Mouse (Mus musculus): ENCODE data around the gene Aff4. TPM values are rescaled to one million over a fixed set of nuclear protein-coding genes. Genes with fewer than 3 reads are reported as not detected.

Gene Aff4
- polyA plus RNA-seq, 1 experiment from 2014 or later: 120 TPM

GRCm38 (mm10) chr11:53428716-53429057 is 78.1 kb downstream of the Aff4 start:
- H3K9me3 ChIP-seq (ENCODE audit: control insufficient read depth, low read length): no peaks in the 10 kb centered on the region
- H3K4me1 ChIP-seq (replicated peaks; ENCODE audit: control insufficient read depth, insufficient read depth, low read length): no peaks in the 10 kb centered on the region
- H3K9ac ChIP-seq (ENCODE audit: low read depth, low read length): no peak overlapping the region
- no peak for DNase-seq (ENCODE audit: low spot score)
- no peak for ATAC-seq (ENCODE audit: low FRiP score)
- H3K36me3 ChIP-seq (ENCODE audit: control insufficient read depth, insufficient read depth, low read length): 0 out of 2 replicates have a peak, but pooled peaks cover 4% of the 10 kb centered on the region
- WGBS: 96% methylated on average over 5 of the region's 5 CpGs
- no peaks in the 10 kb centered on the region for H3K27me3 ChIP-seq (ENCODE audit: control insufficient read depth, insufficient read depth, low read length)
- H3K4me3 ChIP-seq (ENCODE audit: low read depth, low read length): no peak overlapping the region
- no peak overlapping the region for H3K4me2 ChIP-seq (replicated peaks; ENCODE audit: low read depth, low read length)
- no peak overlapping the region for H3K27ac ChIP-seq (ENCODE audit: low read depth, low read length)

- Histone ChIP-seq H3K4me2 (replicated peaks; ENCODE audit: low read depth, low read length) (no peak overlapping the region), H3K36me3 (ENCODE audit: control insufficient read depth, insufficient read depth, low read length) (0 out of 2 replicates have a peak, but pooled peaks cover 4% of the 10 kb centered on the region), H3K9me3 (ENCODE audit: control insufficient read depth, low read length) (no peaks in the 10 kb centered on the region), H3K27me3 (ENCODE audit: control insufficient read depth, insufficient read depth, low read length) (no peaks in the 10 kb centered on the region), H3K27ac (ENCODE audit: low read depth, low read length) (no peak overlapping the region), H3K4me1 (replicated peaks; ENCODE audit: control insufficient read depth, insufficient read depth, low read length) (no peaks in the 10 kb centered on the region), H3K9ac (ENCODE audit: low read depth, low read length) (no peak overlapping the region), H3K4me3 (ENCODE audit: low read depth, low read length) (no peak overlapping the region)
- no peak for ATAC-seq (ENCODE audit: low FRiP score)
- DNase-seq (ENCODE audit: low spot score): no peak
These were observed 78.5 kb downstream of the Aff4 start for GRCm38 (mm10) chr11:53429182-53429581.

- no peak overlapping the region for H3K27ac ChIP-seq (ENCODE audit: low read depth, low read length)
- H3K4me2 ChIP-seq (replicated peaks; ENCODE audit: low read depth, low read length): peak overlapping the region; percentile 74
- DNase-seq (ENCODE audit: low spot score) (no peak), ATAC-seq (ENCODE audit: low FRiP score) (no peak)
- no peaks in the 10 kb centered on the region for H3K27me3 ChIP-seq (ENCODE audit: control insufficient read depth, insufficient read depth, low read length)
- H3K4me1 ChIP-seq (replicated peaks; ENCODE audit: control insufficient read depth, insufficient read depth, low read length): no peaks in the 10 kb centered on the region
- H3K9me3 ChIP-seq (ENCODE audit: control insufficient read depth, low read length): no peaks in the 10 kb centered on the region
- peak overlapping the region; percentile 90 for H3K9ac ChIP-seq (ENCODE audit: low read depth, low read length)
- WGBS: under 1% methylated on average over 34 of the region's 34 CpGs
- peak overlapping the region; percentile 96 for H3K4me3 ChIP-seq (ENCODE audit: low read depth, low read length)
- H3K36me3 ChIP-seq (ENCODE audit: control insufficient read depth, insufficient read depth, low read length): 0 out of 2 replicates have a peak, but pooled peaks cover 4% of the 10 kb centered on the region
These were observed 79.7 kb downstream of the Aff4 start for GRCm38 (mm10) chr11:53430300-53430669.

GRCm38 (mm10) chr11:53430670-53431346 is 80.2 kb downstream of the Aff4 start, which contains the start of the genes Uqcrq and Gdf9:
Gene Uqcrq, minus strand, starts transcription at chr11:53430831.
Gene Gdf9, plus strand, starts transcription at chr11:53431023.
- no peaks in the 10 kb centered on the region for H3K9me3 ChIP-seq (ENCODE audit: control insufficient read depth, low read length)
- H3K36me3 ChIP-seq (ENCODE audit: control insufficient read depth, insufficient read depth, low read length): 0 out of 2 replicates have a peak, but pooled peaks cover 4% of the 10 kb centered on the region
- ATAC-seq (ENCODE audit: low FRiP score) (peak; percentile 97), DNase-seq (ENCODE audit: low spot score) (peak; percentile 99)
- peak within 1 kb of the TSS; percentile 74 for H3K4me2 ChIP-seq (replicated peaks; ENCODE audit: low read depth, low read length)
- H3K4me3 ChIP-seq (ENCODE audit: low read depth, low read length): peak within 1 kb of the TSS; percentile 96
- no peaks in the 10 kb centered on the region for H3K27me3 ChIP-seq (ENCODE audit: control insufficient read depth, insufficient read depth, low read length)
- under 1% methylated on average over 44 of the region's 44 CpGs for WGBS
- no peak within 1 kb of the TSS; the same call in 1 of the 2 replicates for H3K27ac ChIP-seq (ENCODE audit: low read depth, low read length)
- H3K4me1 ChIP-seq (replicated peaks; ENCODE audit: control insufficient read depth, insufficient read depth, low read length): no peaks in the 10 kb centered on the region
- H3K9ac ChIP-seq (ENCODE audit: low read depth, low read length): peak within 1 kb of the TSS; percentile 90

GRCm38 (mm10) chr11:53431347-53432056 is 80.9 kb downstream of the Aff4 start:
- H3K9me3 ChIP-seq (ENCODE audit: control insufficient read depth, low read length): no peaks in the 10 kb centered on the region
- no peak overlapping the region; the same call in 1 of the 2 replicates for H3K27ac ChIP-seq (ENCODE audit: low read depth, low read length)
- DNase-seq (ENCODE audit: low spot score) (no peak), ATAC-seq (ENCODE audit: low FRiP score) (no peak)
- no peaks in the 10 kb centered on the region for H3K4me1 ChIP-seq (replicated peaks; ENCODE audit: control insufficient read depth, insufficient read depth, low read length)
- H3K9ac ChIP-seq (ENCODE audit: low read depth, low read length): peak overlapping the region; percentile 28
- H3K4me2 ChIP-seq (replicated peaks; ENCODE audit: low read depth, low read length): peak overlapping the region; percentile 51
- WGBS: 24% methylated on average over 9 of the region's 9 CpGs
- H3K4me3 ChIP-seq (ENCODE audit: low read depth, low read length): peak overlapping the region; percentile 96
- no peaks in the 10 kb centered on the region for H3K27me3 ChIP-seq (ENCODE audit: control insufficient read depth, insufficient read depth, low read length)
- 0 out of 2 replicates have a peak, but pooled peaks cover 4% of the 10 kb centered on the region for H3K36me3 ChIP-seq (ENCODE audit: control insufficient read depth, insufficient read depth, low read length)

- Histone ChIP-seq H3K36me3 (ENCODE audit: control insufficient read depth, insufficient read depth, low read length) (0 out of 2 replicates have a peak, but pooled peaks cover 4% of the 10 kb centered on the region), H3K4me2 (replicated peaks; ENCODE audit: low read depth, low read length) (no peak overlapping the region), H3K9me3 (ENCODE audit: control insufficient read depth, low read length) (no peaks in the 10 kb centered on the region), H3K4me1 (replicated peaks; ENCODE audit: control insufficient read depth, insufficient read depth, low read length) (no peaks in the 10 kb centered on the region), H3K4me3 (ENCODE audit: low read depth, low read length) (no peak overlapping the region), H3K27ac (ENCODE audit: low read depth, low read length) (no peak overlapping the region), H3K9ac (ENCODE audit: low read depth, low read length) (no peak overlapping the region), H3K27me3 (ENCODE audit: control insufficient read depth, insufficient read depth, low read length) (no peaks in the 10 kb centered on the region)
- DNase-seq (ENCODE audit: low spot score): no peak
- no peak for ATAC-seq (ENCODE audit: low FRiP score)
- WGBS: 65% methylated on average over 6 of the region's 6 CpGs
These were observed 82.4 kb downstream of the Aff4 start for GRCm38 (mm10) chr11:53433057-53433456.

- 80% methylated on average over 8 of the region's 8 CpGs for WGBS
- H3K9ac ChIP-seq (ENCODE audit: low read depth, low read length): no peak overlapping the region
- no peak overlapping the region for H3K27ac ChIP-seq (ENCODE audit: low read depth, low read length)
- no peaks in the 10 kb centered on the region for H3K9me3 ChIP-seq (ENCODE audit: control insufficient read depth, low read length)
- no peak overlapping the region for H3K4me3 ChIP-seq (ENCODE audit: low read depth, low read length)
- DNase-seq (ENCODE audit: low spot score) (no peak), ATAC-seq (ENCODE audit: low FRiP score) (no peak)
- H3K4me2 ChIP-seq (replicated peaks; ENCODE audit: low read depth, low read length): no peak overlapping the region
- H3K4me1 ChIP-seq (replicated peaks; ENCODE audit: control insufficient read depth, insufficient read depth, low read length): no peaks in the 10 kb centered on the region
- no peaks in the 10 kb centered on the region for H3K36me3 ChIP-seq (ENCODE audit: control insufficient read depth, insufficient read depth, low read length)
- no peaks in the 10 kb centered on the region for H3K27me3 ChIP-seq (ENCODE audit: control insufficient read depth, insufficient read depth, low read length)
These were observed 84.9 kb downstream of the Aff4 start for GRCm38 (mm10) chr11:53435504-53435903.

GRCm38 (mm10) chr11:53436338-53436737 is 85.7 kb downstream of the Aff4 start:
- WGBS: 89% methylated on average over 6 of the region's 6 CpGs
- H3K27me3 ChIP-seq (ENCODE audit: control insufficient read depth, insufficient read depth, low read length): no peaks in the 10 kb centered on the region
- H3K4me2 ChIP-seq (replicated peaks; ENCODE audit: low read depth, low read length): no peak overlapping the region
- no peak overlapping the region for H3K9ac ChIP-seq (ENCODE audit: low read depth, low read length)
- H3K36me3 ChIP-seq (ENCODE audit: control insufficient read depth, insufficient read depth, low read length): no peaks in the 10 kb centered on the region
- H3K9me3 ChIP-seq (ENCODE audit: control insufficient read depth, low read length): no peaks in the 10 kb centered on the region
- no peaks in the 10 kb centered on the region for H3K4me1 ChIP-seq (replicated peaks; ENCODE audit: control insufficient read depth, insufficient read depth, low read length)
- H3K4me3 ChIP-seq (ENCODE audit: low read depth, low read length): no peak overlapping the region
- DNase-seq (ENCODE audit: low spot score) (no peak), ATAC-seq (ENCODE audit: low FRiP score) (no peak)
- H3K27ac ChIP-seq (ENCODE audit: low read depth, low read length): no peak overlapping the region

Measured in hindbrain, embryonic 11.5 days (tissue).